Mouse (Mus musculus): ENCODE data around the gene Cdipt.

The Cdipt gene

DNA sequence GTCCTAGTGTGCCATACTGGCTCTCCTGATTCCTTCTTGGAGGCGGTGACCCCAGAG is at the start of gene Cdipt:
TSS of gene Cdipt (plus strand) at position 22 of the 57 bp plus-strand sequence.
- no peak for DNase-seq (ENCODE audit: low spot score)

DNA sequence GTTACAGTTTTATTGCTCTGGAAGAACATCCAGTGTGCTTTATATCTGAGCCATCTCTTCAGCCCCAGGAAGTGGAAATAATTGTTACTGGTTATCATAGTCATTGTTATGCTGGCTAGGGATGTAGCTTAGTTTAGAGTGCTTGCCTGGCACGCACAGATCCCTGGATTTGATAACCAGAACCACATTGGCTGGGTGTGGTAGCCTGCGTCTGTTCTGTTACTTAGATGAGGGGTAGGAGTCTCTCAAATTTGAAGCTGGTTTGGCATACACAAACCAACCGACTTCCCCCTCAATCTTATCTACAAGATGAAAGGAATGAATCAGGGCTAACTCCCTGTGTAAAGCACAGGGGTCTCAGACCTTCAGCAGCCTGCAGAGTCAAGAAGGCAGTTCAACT is 49.4 kb upstream of the Cdipt start:
- DNase-seq (ENCODE audit: low spot score), result no peak

DNA sequence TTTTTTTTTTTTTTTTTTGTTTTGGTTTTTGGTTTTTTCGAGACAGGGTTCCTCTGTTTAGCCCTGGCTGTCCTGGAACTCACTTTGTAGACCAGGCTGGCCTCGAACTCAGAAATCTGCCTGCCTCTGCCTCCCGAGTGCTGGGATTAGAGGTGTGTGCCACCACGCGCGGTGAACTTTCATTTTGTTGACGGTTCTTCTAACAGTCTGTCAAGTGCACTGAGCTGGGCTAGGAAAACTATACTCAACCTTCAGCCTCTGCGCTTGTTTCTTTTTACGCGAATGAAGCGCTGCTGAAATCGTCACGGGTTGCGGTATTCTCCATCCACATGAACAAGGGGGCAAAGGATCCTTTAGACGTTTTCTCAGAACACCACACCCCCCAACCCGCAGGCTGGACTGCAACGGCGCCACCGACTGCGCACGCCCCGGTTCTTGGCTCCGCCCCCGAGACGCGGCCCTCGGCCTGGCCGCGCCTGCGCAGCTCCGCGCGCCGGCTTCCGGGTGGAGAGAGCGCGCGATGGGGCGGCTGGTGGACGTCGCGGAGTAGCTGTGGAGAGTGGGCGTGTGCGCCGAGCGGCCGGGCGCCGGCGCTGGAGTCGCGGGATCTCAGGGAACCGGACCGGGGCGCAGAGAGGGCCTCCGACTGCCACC is 47.2 kb upstream of the Cdipt start, which contains the start of gene Kctd13:
TSS of gene Kctd13 (plus strand) at position 496 of the 654 bp plus-strand sequence.
- peak; percentile 94 for DNase-seq (ENCODE audit: low spot score)

DNA sequence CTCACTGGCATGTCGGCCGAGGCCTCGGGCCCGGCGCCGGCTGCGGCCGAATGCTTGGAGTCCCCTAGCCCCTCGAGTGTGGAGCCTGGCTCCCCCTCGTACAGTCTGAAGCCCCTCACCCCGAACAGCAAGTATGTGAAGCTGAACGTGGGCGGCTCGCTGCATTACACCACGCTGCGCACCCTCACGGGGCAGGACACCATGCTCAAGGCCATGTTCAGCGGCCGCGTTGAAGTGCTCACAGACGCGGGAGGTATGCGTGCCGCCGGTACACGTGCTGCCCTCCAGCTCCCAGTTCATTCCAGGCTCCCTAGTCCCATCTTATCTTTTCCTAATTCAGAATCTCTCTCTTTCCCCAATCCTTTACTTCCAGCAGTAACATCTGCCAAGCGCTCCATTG is 46.7 kb upstream of the Cdipt start:
- no peak for DNase-seq (ENCODE audit: low spot score)

DNA sequence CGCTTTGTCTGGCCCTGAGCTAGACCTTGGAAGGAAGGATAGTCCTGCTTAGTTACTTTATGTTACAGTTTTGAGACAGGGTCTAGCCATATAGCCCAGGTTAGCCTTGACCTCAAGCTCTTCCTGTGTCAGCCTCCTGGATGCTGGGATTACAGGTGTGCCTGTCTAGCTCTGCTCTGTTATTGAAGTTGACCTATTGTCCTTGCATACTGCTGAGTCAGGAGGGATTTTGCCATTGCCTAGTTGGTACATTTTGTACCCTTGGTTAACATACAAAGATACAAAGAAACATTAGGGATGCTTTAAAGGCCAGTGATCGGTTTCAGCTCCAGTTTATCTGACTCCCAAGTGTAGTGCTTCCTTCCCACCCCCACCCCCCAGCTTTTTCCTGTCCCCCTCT is 43.1 kb upstream of the Cdipt start:
- DNase-seq (ENCODE audit: low spot score), result no peak

DNA sequence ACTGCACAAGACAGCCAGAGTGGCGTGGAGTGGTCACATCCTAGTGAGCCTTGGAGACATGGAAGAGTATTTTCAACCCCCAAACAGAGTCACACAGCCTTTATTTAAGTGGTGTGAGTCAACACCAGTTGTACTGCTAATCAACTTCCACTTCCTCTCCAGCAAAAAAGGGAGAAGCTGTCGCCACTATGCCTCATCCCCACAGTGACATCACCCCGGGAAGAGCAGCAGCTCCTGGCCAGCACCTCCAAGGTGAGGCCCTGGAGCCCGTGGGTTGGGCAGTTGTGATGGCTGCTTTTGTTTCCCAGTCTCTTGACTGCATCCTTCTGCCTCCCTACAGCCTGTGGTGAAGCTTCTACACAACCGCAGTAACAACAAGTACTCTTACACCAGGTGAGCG is 34.5 kb upstream of the Cdipt start:
- no peak for DNase-seq (ENCODE audit: low spot score)

DNA sequence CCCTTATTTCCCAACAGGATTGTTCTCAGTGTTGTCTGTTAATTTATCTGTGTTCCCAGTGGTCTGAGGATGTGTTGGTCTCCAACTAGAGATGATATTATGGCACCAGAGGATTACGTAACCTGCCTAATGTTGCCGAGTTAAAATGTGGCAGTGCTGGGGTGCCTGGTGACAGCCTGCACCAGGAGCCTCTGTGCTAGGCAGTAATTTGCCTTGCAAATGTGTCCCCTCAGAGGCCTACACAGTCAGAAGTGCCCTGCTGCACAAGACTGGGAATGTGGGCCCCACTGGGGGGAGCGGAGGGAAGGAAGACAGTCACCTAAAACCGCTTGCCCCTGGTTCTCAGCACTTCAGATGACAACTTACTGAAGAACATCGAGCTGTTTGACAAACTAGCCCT is 33.9 kb upstream of the Cdipt start:
- no peak for DNase-seq (ENCODE audit: low spot score)

DNA sequence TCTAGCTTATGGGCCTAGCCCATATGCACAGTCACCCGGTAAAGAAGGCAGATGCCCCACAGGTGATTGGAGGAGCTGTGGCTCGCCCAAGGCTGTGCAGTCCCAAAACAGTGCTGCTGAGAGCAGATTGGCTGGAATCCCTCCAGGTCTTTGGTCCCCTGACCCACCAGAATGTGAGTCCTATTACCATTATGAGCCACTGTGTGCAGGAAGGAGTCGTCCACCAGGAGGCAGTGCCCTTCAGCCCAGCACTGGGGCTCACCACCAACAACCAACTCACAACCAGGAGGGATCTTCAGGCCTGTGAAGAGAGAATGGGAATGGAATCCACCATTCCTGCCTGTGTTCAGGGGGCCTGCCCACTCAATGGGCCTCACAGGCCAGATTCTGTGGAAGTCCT is 29.2 kb upstream of the Cdipt start:
- DNase-seq (ENCODE audit: low spot score), result no peak

DNA sequence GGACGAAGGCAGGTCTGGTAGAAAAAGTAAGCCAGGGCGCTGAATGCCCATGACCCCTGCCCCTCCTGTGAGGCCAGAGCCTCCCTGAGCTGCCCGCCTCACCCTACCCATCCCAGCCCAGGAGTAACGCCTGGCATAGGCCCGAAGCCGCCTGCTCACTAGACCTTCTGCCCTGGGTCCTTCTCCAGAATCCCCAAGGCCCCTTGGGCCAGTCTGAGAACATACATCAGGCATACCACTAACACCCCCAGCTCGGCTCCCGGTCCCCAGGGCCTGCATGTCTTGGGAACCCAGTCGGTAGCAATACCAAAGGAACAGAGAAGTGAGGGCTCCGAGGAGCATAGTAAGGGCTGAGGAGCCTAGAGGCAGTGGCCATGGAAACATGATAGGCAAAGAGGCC is 27.1 kb upstream of the Cdipt start:
- no peak for DNase-seq (ENCODE audit: low spot score)

DNA sequence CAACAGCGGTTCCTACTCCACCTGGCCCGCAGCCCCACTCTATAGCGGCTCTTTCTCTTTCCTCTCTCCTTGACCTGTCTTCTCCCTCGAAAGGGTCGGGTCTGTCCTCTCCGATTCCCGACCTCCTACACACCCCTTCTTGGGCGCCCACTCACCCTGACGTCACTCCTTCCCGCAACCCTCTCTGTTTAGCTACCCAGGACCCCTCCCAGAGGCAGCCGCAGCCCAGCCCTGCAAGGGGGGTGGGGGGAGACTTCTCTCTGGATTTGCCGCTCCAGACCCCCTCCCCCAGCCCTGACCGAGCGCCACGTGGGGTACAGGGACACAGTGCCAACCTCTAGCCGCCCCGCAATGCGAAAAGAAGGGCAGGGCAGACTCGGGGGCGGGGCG is 26.3 kb upstream of the Cdipt start, which contains the start of gene Asphd1:
TSS of gene Asphd1 (minus strand) at position 180 of the 390 bp plus-strand sequence.
- no peak for DNase-seq (ENCODE audit: low spot score)

DNA sequence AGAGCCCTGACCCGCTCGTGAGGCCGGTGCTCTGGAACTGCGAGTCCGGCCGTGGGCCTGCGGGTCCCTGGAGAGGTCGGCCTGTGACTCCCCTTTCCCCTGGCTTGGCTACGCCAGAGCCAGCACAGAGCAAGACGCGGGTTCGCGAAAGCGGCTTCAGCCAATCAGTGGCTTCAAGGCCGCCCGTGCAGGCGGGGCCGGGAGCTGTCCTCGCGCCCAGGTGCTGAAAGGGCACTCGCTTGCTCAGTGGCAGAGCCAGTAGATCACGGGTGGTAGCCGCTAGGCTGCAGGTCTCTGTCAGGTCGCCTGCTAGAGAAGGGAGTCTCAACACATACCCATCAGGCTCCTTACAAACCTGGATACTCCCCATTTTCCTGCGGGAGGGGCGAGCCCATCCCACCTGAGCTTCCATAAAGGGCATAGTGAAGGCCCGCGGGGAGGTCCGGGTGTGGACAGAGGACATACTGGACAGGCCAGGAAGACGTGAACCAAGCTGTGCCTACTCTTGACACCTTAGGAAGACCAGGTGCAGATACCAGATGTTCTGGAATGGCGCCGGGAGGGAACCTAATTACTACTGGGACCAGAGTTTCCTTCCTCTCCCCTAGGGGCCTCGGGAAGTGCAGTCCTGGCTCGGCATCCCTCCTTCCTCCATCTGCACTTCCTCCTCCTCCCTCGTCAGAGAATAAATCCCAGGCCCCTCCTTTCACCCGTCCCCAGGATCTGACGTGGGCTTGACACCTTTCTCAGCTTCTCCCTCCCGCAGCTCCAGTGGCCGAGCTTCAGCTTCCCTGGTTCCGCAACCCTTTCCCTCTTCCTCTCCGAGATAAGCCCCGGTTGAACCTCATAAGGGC is 25.7 kb upstream of the Cdipt start, which contains the start of gene Sez6l2:
TSS of gene Sez6l2 (plus strand) at position 771 of the 854 bp plus-strand sequence.
- peak; percentile 79 for DNase-seq (ENCODE audit: low spot score)

DNA sequence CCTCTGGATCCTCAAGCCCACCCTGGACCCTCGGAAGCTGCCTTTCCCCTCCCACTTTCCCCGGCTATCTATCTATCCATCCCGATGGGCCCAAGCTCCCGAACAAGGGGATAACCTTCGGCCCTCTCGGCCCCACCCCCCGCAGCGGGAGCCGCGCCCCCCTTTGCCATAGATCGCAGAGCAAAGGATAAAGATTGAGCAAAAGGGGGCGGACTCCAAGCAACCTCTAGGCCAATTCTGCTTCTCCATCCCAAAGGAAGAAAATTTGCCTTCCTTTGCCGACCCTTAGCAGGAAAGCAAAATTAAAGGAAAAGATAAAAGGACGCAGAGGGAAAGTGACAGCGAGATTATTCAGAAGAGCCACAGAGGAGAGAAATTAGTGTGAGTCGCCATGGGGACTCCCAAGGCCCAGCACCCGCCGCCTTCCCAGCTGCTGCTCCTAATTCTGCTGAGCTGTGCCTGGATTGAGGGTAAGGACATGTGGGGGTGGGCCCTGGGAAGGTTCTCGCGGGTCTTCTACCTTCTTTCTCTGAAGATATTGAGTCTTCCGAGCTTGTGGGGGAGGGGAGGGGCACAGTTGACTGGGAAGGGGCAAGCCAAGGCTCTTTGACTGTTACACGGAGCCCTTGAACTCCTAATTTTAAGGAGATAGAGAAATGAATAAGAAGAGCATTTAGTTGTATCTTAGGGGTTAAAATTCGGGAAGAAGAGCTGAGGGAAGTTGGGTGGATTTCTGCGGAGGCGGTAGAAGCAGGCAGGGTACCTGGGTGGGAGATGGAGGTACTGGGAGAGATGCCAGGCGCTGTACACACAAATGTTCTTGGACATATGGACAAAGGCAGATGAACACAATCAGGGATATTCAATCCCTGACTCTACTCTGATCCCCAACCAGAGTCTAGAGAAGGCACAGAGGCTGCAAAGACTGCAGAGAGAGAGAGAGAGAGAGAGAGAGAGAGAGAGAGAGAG is 24.8 kb upstream of the Cdipt start:
- no peak for DNase-seq (ENCODE audit: low spot score)

DNA sequence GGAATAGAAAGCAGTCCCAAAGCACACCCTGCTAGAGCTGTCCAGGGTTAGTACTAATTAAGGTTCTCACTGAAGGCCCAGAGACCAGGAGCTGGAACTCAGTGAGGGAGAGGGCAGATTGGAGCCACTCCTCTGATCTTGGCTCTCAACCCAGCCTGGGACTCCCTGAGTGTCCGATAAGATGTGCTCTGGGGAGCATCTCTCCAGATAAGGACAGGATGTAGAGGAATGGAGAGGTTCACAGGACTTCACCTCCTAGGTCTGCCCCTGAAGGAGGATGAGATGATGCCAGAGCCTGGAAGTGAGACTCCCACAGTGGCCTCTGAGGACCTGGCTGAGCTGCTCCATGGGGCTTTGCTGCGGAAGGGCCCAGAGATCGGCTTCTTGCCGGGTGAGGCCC is 24.0 kb upstream of the Cdipt start:
- DNase-seq (ENCODE audit: low spot score), result no peak

DNA sequence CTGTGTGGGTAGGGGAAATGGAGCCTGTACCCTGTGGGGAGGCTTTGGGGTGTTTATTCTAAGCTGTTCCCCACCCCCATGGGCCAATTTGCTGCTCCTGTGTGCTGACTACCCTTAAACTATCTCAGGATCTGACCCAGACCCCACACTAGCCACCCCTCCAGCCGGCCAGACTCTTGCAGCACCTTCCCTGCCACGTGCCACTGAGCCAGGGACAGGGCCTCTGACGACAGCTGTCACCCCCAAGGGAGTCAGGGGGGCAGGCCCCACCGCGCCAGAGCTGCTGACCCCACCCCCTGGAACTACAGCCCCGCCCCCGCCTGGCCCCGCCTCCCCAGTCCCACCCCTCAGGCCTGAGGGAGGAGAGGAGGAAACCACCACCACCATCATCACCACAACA is 23.1 kb upstream of the Cdipt start:
- DNase-seq (ENCODE audit: low spot score), result no peak

DNA sequence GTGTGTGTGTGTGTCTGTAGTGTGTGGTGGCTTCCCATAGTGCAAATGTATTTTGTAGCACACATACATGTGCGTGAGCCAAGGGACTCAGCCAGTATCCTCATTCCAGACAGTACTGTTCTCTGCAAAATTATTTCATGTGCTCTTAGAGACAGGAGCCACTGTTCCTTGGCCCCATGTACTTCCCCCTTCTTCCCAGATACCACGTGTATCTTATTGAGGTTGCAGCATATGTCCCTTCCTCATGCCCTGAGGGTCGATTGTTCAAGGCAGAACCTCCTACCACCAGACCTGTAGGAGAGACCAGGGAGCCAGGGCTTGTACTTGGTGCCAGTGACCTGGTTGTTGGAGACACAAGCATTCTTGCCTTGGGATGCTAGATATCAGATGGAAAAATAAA is 20.6 kb upstream of the Cdipt start:
- DNase-seq (ENCODE audit: low spot score), result no peak

DNA sequence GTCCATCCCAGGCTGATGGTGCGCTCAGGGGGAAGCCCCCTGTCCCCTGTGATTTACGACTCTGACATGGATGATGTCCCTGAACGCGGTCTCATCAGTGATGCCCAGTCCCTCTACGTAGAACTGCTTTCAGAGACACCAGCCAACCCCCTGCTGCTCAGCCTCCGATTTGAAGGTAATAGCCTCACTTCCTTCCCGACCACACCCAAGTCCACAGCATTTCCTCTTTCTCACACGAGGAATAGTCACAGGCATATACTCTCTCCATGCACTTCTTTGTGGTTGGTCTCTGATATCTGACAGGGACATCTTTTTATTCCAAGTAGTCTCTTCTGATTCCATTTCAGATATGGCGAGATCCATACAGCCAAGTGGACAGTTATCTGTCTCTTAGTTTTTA is 15.9 kb upstream of the Cdipt start:
- DNase-seq (ENCODE audit: low spot score), result no peak

DNA sequence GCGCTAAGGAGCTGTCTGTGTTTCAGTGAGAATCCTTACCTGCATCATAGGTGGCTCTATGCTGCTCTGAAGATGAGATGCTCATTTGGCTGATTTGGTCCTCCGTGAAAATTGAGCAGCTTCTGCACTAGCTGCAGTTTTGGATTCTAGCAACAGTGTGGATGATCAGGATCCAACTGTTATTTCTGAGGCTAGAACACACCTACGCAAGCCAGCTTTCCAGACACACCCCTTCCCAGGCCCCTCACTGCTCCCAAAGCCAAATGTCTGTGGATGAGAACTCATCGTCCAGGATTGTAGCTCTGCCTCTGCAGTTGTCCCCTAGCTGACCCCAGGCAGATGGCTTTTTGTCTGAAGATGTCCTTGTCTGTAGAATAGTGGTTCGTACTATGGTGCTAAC is 14.6 kb upstream of the Cdipt start:
- no peak for DNase-seq (ENCODE audit: low spot score)

DNA sequence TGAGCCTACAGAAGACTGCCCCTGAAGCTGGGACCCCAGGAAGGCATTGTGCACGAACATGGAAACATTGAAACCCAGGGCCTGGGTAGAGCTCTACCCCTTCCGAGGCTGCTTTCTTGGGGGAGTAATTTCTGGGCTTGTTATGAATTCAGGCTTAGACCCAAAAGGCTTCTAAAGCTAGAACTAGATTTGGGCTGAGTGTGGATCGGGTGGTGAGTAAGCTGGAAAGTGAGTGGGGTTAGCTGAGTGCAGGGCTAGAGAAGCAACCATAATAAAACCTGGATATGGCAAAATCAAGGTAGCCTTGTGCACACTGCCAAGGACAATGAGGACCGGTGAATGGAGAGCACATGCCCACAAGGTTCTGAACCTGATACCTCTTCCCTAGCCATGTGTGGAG is 13.7 kb upstream of the Cdipt start:
- no peak for DNase-seq (ENCODE audit: low spot score)

DNA sequence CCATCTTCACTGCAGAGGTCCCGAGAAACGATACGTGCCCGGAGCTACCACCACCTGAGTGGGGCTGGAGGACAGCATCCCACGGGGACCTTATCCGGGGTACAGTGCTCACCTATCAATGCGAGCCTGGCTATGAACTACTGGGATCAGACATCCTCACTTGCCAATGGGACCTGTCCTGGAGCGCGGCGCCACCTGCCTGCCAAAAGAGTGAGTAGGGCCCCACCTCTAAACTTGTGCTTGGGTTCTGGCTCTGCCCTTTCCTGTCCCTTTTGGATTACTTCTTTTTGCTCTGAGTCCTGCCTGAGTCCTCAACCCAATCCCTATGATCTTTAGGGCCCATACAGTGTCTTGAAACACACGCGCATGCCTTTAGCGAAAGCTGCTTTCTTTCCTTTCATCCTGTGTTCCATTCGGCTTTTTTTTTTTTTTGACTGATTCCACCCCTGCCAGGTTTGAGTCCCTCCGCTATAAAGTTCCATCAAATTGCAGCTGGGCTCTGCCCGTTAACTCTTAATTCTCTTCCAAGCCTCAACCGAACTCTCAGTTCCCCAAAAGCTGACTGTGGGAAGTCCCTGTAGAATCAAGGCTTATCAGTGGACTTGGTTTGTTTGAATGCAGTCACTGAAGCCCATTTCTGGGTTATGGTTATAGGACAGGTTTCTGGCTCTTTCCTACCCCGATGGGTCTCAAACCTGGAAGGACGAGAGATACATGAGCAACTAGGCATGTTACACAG is 12.0 kb upstream of the Cdipt start:
- no peak for DNase-seq (ENCODE audit: low spot score)

DNA sequence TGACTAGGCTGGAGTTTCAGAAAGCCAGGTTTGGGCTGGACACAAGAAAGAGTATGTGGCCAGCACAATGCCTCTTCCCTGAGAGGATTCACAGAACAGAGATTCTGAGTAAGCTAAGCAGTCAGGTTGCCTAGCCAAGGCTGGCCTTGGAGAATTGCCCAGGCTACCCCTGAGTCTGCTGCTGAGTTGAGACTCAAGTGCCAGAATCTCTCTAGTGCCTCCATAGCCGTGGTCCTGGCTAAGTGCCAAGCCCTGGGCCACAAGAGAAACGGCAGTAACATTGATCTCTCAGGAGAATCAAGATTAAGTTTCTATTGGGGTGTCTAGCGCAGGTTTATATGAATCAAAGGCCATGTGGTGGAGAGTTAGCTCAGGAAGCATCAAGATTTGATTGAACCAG is 10.1 kb upstream of the Cdipt start:
- no peak for DNase-seq (ENCODE audit: low spot score)

DNA sequence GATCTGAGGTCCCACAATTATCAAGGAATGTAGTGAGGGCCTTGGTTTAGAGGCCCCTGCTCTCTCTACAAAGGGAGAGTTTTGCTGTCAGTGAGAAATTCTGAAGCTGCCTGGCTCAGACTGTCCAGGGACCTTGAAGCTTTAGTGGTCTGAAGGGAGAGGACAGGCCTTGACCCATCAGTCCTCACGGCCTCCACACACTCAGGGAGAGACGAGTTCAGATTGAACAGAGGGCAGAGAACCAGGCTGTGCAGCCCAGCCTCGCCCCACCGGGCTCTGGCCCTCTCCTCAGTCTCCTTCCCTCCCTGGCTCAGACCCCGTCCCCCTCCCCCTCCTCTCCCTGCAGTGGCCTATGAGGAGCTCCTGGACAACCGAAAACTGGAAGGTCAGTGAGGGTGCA is 8.4 kb upstream of the Cdipt start:
- no peak for DNase-seq (ENCODE audit: low spot score)

DNA sequence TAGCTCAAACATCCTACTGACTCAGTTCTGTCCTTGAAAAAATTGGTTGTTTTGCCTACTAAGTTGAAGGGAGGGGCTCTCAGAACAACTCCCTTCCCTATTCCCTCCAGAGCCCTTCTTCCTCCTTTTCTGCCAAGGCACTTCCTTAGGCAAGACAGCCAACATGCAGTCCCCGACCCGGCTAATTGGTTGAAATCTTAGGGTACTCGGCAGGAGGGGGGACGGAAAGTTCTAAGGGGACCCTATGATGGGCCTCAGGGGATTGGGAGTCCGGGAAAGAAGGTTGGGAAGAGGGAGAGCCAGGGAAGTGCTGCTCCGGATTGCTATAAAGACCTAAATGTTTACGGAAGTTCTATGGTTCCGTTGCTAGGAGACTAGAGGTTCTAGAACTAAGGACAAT is 221 bp upstream of the Cdipt start:
- no peak for DNase-seq (ENCODE audit: low spot score)
